Mouse (Mus musculus) natural killer cell, adult 2 months (primary cell): ENCODE measurements around the gene Adra2b.

Experiments
- DNase-seq, 2 experiments: peaks; one replicate each; pipeline ENCODE4 v3.0.0; 2022; ENCODE audit warnings: low spot score in 2 of 2

The Adra2b gene

DNA sequence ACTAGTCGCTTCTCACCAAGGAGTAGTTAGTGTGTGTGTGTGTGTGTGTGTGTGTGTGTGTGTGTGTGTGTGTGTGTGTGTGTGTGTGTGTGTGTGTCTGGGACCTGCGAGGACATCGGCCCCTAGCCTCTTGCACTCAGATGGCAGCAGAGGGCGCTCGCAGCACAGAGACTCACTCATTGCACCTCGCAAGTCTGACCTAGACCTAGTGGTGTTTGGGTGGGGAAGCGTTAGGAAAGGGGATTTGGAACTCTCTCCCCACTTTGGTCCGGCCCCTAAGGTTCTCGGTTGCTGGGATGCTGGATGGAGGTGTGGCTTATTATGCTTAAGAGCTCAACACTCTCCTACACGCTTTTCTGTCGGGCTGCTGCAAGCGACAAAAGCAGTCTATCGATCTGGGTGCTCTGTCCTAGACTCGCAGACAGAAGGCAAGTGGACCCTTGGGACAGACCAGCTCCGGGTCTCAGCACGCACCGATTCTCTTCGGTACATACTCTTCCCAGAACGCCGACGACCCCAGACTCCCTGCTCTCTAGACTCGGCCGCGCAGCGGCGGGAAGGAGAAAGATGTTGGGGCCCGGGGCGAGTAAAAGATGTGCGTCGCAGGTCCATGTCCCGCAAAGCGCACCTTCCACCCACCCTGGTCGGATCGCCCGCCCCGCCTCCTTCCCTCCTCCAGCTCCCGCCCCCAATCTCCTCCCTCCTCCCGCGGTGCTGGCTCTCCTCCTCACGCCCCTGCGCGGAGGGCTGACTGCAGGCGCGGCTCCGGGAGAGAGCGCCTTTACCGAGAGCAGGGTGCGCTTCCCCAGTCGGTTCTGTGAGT lies at the start of gene Adra2b:
Adra2b (plus strand) TSS at position 750 of the 823 bp plus-strand sequence.
- DNase-seq: peak; percentile 73 to 78

DNA sequence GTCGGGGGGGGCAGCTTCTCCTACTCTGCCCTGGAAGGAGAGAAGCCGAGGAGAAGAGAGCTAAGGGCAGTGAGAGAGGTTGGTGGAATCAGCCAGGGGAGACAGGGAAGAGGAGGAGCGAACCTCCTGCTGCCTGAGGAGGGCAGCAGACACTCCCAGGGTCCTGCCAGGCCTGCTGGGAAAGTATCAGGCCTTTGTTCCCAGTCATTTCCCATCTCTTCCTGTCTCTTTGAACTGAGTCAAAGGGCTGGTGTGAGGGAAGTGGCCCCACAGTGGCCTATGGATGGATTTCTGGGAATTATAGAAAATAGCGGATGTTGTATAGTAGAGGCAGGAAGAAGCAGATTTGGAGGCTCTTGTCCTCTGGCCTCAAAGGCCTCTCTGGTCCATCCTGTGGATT lies 49.1 kb upstream of the Adra2b start:
- DNase-seq: no peak

- DNase-seq: peak; percentile 93 to 97
Observed at GRCm38 (mm10) chr2:127314467-127315154, 48.4 kb upstream of the Adra2b start.

DNA sequence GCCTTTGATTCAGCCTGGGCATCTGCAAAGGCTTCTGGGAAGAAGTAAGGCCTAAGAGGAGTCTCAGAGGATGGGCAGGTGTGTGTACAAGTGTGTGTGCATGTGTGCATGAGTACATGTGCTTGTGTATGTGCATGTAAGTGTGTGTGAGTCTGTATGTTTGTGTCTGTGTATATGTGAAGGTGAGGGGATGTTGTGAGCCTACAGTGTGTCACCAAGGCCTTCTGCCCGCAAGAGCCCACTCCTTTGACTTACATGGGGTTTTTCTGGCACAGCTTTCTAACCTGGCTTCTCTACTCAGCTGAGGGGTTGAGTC lies 47.9 kb upstream of the Adra2b start:
- no peak for DNase-seq

DNA sequence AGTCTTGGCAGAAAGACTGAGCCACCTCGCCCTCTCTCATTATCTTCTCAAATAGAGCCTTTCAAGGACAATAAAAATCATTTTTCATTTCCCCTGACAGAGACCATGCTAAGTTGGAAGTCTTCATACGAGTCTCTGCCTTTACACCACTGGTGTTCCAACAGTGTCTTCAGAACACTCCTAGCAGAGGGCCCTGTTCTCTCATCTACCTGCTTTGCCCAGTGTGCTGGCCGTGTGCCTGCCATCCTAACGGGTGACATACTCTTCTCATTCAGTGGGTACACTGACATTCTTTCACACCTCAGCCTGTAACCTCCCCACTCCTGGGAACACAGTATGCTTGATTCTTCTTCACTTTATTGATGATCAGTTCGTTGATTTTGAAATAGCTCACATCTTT lies 46.6 kb upstream of the Adra2b start:
- no peak for DNase-seq

- DNase-seq: peak; percentile 70 to 80
Observed at GRCm38 (mm10) chr2:127318136-127318535, 44.9 kb upstream of the Adra2b start.

DNA sequence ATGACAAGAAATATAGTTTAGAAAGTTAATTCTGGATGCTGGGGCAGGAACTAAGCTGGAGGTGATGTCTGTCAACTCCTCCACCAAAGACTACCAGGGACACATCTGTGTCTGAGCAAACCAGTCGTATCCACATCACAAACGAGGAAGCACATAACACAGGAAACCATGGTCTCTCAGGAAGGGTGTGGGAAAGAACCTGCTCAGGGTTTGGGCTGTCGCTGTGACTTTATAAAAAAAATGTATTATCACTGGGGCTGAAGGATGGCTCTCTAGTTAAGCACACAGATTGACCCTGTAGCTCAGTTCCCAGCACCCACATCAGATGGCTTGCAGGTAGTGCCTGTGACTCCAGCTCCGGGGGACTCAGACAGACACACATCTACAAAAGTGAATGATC lies 43.9 kb upstream of the Adra2b start:
- peak; percentile 66 to 80 for DNase-seq

GRCm38 (mm10) chr2:127322671-127323285 lies 40.2 kb upstream of the Adra2b start:
- DNase-seq: no peak

- no peak for DNase-seq
Observed at GRCm38 (mm10) chr2:127323667-127324066, 39.3 kb upstream of the Adra2b start.

DNA sequence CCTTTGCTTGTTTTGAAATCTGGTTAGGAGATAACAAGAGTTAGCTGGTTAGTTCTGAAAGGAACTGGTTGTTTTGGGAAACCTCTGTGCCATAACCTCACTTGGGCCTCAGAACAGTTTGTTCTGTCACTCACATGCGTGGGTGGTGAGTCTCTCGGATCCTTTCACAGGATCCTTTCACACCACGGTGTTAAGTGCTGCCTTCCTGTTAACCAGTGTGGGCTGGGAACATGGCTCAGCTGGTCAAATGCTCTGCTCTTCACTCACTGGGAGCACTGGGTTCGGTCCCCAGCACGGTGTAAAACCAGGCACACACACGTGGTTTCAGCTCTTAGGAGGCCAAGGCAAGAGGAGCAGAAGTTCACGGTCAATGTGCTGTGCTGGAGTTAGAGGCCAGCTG lies 38.6 kb upstream of the Adra2b start:
- peak; percentile 44 to 63 for DNase-seq

- DNase-seq: no peak
Observed at GRCm38 (mm10) chr2:127328090-127328851, 34.7 kb upstream of the Adra2b start.

- peak; percentile 81 to 84 for DNase-seq
Observed at GRCm38 (mm10) chr2:127332807-127333570, 30.0 kb upstream of the Adra2b start.

DNA sequence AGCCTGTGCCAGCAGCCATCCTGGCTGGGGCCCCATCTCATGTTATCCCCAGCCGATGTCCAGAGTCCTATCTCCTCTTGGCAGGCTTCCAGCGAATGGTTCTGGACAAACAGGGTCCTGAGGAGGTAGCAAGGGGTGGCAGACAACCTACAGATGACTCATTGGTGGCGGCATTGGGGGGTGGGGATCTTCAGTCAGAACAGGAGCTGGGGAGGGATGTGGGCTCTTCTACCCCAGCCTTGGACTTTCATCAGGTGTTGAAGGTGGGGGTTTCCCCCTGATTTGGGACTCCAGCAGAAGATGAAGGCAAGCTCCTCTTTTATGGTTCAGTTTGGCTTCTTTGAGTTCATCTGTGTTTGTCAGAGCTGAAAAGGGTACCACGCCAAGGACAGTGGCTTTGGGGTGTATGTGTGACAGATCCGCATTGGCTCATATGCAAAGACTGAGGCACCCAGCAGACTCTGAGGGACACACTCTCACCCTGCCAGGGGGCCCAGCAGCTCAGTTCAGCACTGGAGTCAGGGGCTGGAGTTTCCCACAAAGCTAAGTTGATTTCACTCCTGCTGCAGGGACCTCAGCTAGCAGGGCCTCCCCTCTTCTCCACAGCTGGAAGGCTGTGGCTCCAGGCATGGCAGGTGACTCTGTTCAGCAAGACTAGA lies 28.9 kb upstream of the Adra2b start:
- peak; percentile 86 to 91 for DNase-seq

GRCm38 (mm10) chr2:127335078-127335541 lies 27.9 kb upstream of the Adra2b start:
- peak; percentile 89 to 92 for DNase-seq

- peak; percentile 98 for DNase-seq
Observed at GRCm38 (mm10) chr2:127335767-127336496, 27.1 kb upstream of the Adra2b start, which contains the start of gene Dusp2. Dusp2 (plus strand) TSS chr2:127336159.

- no peak for DNase-seq
Observed at GRCm38 (mm10) chr2:127336497-127336832, 26.5 kb upstream of the Adra2b start.

DNA sequence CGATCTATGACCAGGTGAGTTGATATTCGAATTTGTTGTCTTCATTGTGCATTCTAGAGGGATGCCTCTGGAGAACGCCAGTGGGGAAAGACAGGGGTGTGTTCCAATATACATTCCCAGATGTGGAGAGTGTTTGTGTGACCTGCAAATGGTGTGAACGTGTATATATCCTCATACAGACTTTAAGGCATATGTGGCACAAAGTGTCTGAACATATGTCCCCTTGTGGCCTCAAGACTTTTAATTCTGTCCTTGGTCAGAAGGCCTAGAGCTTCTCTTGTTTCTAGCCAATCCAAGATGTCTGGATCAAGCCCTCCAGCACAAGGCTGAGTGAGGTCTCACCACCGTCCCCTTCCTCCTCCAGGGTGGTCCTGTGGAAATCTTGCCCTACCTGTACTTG lies 26.1 kb upstream of the Adra2b start:
- no peak for DNase-seq

DNA sequence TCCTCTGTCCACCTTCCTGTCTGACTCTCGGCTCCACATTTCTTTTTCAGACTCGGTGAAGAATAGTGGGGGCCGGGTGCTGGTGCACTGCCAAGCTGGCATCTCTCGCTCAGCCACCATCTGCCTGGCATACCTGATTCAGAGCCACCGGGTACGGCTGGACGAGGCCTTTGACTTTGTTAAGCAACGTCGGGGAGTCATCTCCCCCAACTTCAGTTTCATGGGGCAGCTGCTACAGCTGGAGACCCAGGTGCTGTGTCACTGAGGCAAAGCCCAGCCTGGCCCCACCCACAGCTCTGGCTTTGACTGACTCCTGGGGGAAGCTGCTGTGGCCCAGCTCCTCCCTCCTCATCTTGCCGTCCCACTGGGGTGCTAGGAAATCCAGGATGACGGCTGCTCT lies 25.5 kb upstream of the Adra2b start:
- peak; percentile 46 to 59 for DNase-seq

GRCm38 (mm10) chr2:127338012-127338411 lies 25.0 kb upstream of the Adra2b start:
- peak; percentile 69 to 83 for DNase-seq

GRCm38 (mm10) chr2:127338416-127338815 lies 24.6 kb upstream of the Adra2b start, which contains the start of gene Astl:
Astl (plus strand) TSS chr2:127338639.
- no peak for DNase-seq
